Mouse (Mus musculus) A20 (cell line): ENCODE results near the gene Msmb.

Experiments
- DNase-seq: peaks from one replicate; pipeline ENCODE4 v3.0.0-alpha.2; 2011; ENCODE audit warnings: low read depth, low spot score

Gene Msmb

DNA sequence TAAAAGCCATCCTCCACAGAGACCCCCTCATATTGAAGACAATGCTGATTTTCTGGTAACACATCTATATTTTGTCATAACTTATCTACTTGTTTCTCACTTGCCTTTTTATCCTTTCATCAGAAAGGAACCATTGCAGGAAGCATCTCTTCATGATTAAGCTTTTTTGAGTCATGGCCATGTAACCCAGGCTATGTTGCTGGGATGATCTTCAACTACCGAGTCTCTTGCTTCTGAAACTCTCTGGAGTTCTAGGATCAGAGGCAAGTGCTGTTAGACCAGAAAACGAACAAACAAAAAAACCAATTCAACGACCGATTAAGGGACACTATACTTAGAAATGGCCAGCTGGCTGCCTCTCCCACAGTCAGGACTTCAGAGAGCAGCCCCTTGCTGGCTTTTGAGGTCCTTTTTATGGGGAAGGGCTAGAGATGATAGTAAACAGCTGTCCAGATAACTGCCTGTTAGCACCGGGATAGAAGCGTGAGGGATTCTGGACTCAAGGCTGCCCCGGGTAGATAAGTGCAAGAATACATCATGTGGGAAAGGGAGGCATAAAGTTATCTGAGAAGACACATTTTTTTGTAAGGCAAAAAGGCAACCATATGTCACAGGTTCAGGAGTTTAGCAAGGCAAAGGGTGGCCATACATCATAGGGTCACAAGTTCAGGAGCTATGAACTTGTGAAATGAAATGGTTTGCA, 4.1 kb downstream of the Msmb start:
- DNase-seq: no peak

DNA sequence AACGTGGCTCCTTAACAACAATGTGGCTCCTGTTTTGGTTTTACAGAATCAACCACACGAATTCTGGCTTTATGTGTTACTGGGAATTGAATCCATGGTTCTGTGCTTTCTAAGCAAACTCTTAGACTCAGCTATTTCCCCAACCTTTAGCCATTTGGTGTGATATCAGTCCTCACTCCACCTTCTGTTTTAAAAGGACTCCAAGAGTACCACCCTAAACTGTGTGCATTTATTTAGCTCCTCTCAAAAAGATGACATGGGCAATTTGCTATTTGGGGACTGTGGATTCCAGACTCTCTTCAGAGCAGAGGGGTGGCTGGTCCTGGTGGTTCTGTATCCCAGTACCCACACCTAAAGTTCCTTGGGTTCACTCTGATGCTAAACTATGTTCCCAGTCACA, 4.8 kb downstream of the Msmb start:
- no peak for DNase-seq

DNA sequence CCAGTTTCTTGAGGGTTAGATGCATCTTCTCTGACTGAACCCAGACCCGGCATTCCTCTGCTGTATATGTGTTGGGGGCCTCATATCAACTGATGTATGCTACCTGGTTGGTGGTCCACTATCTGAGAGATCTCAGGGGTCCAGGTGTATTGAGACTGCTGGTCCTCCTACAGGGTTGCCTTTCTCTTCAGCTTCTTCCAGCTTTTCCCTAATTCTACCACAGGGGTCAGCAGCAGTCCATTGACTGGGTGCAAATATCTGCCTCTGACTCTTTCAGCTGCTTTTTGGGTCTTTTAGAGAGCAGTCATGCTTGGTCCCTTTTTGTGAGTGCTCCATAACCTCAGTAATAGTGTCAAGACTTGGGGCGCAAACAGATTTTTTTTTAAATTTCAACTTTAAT, 9.0 kb downstream of the Msmb start:
- DNase-seq: no peak

DNA sequence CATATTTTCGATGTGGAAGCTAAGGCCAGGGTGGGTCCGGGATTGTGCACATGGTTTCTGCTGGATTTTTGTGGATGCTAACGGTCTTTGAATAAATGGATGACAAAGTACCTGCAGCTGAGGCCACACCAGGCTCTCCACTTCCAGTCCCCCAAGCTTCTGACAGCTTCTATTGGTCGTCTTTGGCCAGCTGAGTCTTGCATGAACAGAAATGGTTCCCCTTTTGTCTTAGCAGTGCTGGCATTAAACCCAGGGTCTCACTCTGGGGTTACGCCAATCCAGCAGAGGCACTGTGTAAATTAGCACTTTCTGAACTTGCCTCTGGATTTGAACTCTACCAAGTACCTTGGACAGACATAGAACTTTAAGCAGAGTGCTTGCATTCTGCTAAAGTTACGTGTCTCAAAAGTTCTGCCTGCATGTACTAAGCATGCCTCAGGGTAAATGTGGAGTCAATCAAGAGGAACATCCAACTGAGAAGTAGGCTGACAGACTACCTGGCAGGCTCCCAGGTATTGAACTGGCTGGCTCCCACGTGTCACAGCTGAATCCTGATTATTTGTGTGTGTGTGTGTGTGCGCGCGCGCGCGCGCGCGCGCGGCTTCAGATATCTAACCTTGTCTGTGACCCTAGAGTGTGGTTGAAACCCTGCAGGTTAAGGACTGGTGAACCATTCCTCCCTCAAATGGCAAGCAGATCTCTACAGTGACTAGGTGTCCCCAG, 10.6 kb downstream of the Msmb start:
- no peak for DNase-seq

DNA sequence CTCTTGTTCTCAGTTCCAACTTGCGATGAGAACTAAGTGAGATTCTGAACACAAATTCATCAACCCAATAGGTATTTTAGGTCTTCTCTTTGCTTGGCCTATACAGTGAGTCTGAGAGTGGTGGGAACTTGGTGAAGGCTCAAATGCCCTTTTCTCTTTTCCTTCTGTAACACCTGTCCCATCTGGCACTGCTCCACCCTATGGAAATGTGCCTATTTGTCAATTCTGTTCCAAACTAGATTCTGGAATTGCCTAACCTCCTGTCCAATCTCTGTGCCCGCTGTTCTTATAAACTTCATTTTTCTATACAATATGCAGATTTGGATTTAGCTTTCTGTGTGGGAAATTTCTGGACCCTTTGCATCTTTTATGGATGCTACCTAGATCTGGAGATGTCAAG, 11.3 kb downstream of the Msmb start:
- DNase-seq: no peak

DNA sequence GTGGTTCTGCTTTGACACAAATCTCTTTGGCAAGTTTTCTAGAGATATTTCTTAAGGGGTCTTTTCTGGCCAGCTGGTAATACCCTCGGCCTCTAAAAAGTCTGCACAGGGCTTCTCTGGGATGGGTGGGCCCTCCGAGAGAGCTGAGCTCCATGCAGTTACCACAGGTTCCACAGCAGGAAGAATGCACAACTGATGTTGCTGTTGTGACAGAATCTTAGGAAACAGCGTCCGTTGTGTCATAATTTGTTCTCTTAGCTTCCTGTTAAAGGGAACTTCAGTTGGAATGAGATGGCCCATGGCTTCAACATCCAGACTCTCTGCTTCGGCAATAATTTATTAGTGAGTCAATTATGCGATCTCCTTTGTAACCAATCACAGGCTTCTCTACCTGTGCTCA, 12.9 kb downstream of the Msmb start:
- DNase-seq: no peak

DNA sequence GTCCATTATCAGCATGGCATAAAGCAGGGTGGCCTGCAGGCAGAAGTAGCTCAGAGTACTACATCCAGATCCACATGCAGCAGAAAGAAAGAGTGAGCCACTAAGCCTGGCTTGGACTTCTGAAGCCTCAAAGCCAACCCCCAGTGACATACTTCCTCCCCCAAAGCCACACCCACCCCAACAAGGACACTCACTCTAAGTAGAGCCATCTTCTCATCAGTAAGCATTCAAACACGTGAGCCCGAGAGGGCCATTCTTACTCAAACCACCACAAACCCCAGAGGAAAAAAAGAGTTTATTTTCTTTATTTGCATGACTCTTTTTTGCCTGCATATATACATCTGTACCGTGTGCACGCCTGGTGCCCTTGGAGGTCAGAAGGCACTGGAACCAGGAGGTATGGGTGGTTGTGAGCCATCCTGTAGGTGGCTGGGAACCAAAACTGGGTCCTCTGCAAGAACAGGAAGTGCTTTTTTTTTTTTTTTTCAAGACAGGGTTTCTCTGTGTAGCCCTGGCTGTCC, 17.4 kb downstream of the Msmb start:
- DNase-seq: peak; percentile 87

DNA sequence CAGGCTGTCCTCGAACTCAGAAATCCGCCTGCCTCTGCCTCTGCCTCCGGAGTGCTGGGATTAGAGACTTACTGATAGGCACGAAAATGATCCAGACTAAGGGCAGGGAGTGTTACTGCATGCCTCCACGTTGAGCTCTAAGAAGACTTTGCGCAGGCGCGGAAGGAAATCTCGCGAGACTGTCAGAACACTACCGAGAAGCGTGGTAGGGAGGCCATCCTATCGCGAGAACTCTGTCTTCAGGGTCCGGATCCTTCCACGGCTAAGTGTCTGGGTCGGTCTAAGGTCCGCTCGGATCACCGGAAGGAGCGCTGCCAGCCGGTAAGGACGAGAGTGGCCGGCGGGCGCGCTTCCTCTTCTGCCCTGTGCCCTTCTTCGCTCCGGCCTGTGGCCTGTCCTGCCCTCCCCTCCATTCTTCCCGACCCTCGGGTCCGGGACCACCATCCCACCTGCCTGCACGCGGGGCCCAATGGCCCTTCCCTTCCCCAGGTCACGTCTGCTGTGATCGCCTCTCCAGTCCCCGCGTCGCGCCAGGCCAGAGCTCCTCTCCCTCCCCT, 17.9 kb downstream of the Msmb start, which contains the start of gene Ncoa4:
Gene Ncoa4 (plus strand): TSS at position 176 of the 557 bp plus-strand sequence.
- peak; percentile 99 for DNase-seq

DNA sequence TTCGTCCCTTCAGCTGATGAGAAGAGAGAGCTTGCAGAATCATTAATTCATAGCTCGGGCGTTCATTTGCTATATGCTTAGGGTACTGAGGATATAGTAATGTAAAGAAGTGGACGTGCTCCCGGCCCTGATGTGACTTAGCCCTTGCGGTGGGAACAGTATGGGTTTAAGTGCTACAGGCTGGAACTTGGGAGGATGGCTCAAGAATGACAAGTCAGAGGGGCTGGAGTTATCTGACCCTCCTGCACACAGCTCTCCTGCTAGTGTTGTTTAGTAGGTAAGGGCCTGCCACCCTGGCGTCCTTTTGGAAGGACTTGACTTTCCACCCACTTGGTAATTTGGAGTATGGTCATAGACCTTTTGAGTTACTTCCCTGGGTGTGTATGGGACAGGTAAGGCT, 18.7 kb downstream of the Msmb start:
- DNase-seq: no peak

DNA sequence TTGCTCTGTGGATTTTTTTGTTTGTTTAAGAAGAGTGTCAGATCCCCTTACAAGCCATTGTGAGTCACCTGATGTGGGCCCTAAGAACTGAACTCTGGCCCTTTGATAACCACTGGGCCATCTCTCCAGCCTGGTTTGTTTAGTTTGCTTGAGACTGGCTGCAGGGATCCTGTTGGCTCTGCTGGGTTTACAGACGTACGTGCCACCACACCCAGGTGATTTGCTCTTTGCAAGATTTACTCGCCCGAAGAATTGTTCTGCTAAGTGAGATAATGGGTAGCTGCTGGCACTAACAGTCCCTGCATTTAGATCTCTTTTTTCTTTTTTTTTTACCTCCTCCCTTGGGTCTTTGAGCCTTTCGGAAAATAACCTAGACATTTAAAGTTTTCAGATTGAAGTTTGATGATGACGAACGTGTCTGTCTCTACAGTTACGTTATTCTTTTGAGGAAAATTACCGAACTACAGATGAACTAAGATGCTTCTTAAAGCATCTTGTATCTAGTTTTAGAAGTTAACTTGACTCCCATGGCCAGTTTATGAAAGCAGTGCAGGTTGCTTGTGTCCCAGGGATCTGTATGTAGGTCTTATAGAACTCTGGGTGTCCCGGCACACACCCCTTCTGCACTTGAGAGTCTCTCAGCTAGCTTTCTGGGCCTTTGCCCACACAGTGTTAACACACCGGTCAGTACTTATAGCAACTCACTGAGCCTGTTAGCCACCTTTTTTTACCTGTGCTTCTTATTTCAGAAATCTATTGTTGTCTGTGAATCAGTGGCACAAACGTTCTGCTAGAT, 19.5 kb downstream of the Msmb start:
- DNase-seq: no peak

DNA sequence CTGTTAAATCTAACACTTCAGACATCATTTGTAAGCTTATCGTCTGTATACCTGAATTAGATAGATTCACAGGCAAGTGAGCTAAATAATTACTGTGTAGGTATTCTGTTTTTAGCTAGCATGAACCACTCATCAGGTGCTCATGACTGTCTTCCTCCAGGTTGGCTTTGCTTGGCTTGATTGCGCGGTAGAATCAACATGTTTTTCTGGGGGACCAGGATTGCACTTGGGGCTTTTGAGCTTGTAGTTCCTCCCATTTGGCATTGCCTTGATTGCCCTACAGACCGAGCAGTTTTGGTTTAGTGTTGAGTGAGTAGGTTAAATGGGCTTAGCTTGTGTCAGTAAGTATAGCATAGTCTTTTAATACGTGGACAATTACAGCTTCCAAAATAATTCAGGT, 20.4 kb downstream of the Msmb start:
- DNase-seq: no peak

DNA sequence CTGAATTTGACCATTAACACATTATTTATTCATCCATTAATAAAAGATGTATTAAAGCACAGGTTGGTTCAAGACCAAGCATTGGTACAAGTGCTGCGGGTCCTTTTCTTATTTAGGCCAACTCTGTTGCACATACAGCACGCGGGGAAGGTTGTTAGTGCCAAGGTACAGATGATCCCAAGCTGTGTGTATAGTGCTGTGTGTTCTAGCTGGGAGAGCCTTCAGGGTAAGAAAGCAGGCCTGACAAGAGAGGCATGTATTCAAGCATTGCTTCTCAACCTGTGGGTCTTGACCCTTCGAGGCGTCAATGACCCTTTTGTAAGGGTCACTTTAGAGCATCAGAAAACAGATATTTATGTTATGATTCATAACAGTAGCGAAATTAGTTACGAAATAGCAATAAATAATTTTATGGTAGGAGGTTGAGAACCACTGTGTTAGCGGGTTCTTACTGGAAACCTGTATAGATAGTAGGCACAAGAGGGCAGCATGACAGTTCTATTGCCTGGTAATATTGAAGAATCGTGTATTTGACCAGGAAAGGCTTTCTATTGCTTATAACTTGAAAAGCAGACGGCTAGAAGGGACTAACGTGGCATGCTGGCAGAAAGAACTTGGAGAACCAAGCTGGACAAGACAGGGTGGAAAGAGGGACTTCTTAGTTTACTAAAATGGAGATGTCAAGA, 21.5 kb downstream of the Msmb start:
- DNase-seq: no peak

DNA sequence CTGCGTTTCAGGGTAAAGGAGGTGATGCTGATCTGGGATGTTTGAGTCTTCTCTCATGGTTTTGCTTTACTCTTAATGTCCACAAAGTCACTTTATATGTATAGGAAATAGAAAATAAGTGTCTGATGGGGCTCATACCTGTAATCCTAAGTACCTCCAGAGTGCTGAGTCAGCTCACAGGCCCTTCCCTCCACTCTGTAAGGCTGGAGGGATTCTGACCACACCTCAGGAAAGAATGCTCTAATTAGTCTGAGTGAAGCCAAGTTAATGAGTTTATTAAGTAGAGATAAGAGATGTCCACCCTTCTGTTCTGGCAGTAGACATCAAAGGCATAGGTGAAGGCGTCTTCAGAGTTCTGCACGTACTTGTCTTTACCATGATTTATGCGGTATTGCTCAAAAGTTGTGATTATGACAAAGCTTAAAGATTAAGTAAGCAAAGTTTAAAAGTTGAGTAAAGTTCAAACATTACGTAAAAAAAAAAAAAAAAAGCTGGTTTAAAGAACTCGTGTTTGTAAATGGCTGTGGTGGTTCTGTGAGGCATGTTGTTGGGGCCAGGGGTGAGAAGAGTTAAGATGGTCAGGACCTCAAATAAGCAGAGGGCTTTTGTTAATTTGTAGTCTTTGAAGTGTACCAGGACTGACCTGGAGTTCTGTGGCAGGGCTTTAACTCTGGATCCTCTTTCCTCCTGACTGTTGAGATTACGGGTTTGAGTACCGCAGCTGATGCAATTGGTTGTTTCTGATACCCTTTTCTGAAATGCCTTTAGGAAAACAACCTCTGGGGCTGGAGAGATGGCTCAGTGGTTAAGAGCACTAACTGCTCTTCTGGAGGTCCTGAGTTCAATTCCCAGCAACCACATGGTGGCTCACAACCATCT, 22.6 kb downstream of the Msmb start:
- no peak for DNase-seq

DNA sequence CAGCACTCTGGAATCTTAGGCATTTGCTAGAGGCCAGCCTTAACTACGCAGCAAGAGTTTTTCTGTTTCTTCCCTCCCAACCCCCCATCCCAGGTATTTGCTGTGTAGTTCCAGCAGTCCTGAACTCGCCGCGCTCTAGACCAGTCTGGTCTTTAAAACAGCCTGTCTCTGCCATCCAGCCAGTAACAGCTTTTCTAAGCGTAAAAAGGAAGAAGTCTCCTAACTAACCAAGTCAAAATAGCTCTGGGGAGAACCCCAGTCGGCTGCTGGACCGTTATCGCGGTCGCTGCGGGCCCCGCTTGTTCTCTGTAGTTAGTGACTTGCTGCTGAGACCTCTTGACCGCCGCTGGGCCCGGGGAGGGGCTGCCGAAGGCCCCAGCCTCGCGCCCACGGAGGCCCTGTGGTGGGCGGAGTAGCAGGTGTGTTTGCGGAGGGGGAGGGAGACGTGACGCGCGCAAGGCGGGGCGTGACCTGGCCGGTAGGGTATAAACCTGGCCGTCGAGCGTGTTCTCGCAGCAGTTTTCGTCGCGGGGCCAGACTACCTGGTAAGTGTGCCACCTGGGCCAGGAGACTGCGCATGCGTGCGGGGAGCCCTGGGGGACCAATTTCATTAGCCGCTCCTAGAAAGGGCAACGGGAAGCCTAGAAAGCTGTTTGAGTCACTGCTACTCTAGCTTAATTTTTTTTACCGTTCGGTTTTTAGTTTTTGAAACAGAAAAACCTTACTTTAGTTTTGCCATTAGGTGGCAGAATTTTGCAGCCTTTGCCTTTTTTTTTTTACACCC, 23.6 kb downstream of the Msmb start:
- DNase-seq: peak; percentile 94

DNA sequence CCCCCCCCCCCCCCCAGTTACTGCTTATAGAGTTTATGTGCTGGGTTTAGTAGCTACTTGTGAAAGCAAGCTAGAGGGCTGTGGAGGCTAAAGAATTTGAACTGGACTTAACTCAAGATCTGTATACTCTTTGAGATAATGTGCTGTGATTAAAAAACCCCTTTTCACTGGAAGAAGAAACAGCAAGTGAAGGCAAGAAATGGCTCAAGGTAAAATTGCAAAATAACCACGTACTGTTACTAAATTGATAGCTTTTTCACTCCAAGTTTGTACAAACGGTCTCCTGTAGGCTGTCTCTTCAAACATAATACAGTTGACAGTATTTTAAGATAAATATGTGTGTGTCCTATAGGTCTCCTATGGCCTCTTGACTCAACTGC, 24.2 kb downstream of the Msmb start:
- no peak for DNase-seq

DNA sequence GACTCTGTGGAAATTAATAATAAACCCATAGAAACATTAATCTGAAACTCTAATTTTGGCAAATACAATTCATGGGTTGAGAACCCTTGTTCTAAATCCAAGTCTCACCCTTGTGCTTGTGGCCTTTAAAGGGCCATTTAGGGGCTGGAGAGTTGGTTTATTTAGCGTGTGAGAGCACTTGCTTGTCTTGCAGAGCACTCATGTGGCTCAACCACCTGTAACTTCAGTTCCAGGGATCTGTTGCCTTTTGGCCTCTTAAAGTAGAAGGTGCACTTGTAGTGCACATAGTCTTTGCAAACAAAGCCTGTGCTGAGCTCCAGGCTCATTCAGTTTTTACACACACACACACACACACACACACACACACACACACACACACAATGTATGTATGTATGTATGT, 25.0 kb downstream of the Msmb start:
- no peak for DNase-seq

DNA sequence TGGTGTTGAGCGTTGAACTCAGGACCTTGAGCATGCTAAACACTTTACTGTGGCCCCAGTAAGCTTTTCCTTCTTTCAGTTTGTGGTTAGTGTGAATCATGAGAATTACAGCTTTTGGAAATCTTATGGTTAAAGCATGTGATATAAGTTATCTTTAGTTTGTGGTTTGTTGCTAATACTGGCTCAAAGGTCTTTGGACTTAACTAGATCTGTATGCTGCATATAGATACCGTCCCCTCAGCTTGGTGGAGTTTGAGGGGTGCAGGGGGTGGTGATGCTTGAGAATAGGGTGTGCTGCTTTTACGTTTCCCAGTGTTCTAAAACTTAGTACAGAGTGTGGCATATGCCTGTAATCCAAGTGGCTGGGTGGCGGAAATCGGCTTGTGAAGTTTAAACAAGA, 25.5 kb downstream of the Msmb start:
- no peak for DNase-seq

DNA sequence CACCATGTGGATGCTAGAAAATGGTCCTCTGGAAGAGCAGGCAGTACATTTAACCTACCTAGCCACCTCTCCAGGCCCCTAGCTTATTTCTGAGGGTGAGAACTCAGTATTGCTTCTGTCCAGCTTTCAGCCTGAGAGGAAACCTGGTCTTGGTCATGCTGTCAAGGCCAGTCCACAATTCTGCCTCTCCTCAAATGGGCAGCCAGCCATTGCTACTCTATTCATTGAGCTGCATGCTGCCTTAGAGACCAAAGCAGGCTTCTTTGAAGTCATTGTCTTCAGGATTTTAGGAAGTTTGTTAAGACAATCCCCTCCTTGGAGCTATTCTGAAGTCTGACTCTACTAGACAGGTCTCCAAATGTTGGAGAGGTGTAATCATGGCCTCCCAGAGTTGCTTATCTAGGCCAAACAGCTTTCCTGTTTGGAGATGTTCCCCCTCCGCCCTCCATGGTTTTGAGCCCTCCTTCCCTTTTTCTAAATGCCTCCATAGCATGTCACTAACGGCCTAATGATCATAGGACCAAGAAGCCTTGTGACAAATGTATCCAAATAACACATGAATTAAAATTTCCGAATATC, 26.9 kb downstream of the Msmb start:
- no peak for DNase-seq

DNA sequence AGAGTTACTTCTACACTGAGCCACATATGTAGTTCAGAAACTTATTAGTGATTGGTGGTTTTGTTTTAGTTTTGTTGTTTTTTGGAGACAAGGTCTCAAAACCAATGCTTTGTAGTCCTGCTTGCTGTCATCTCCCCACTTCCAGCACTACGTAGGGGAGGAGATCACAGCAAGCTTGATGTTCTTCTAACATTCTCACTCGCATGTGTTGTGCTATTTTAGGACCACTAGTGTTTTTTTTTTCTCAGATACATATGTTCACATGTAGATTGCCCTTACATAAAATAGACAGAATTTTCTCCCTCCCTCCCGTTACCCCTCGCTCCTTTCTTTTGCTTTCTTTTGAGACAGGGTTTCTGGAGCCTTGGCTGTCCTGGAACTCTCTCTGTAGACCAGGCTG, 28.3 kb downstream of the Msmb start:
- no peak for DNase-seq
